Mouse (Mus musculus) stomach, postnatal 0 days (tissue): ENCODE measurements around the gene Lat2.

Experiments used
- CTCF ChIP-seq: IDR thresholded peaks from 2 replicates; pipeline ENCODE4 v1.5.1; 2016; ENCODE audit warnings: antibody characterized with exemption, low read depth, mild to moderate bottlenecking, moderate library complexity
- EP300 ChIP-seq: optimal IDR thresholded peaks from 2 replicates; pipeline ENCODE3; 2016; ENCODE audit warnings: antibody characterized with exemption

GRCm38 (mm10) chr5:134604376-134604775, 10.4 kb downstream of the Lat2 start:
- TF ChIP-seq CTCF (no peak), EP300 (no peak)
